Mouse (Mus musculus) urinary bladder, postnatal 14 days (tissue): ENCODE results near the gene Fgd6.

Experiments used
- DNase-seq: peaks from one replicate; pipeline ENCODE4 v3.0.0; 2021; ENCODE audit warnings: low spot score

The Fgd6 gene

DNA sequence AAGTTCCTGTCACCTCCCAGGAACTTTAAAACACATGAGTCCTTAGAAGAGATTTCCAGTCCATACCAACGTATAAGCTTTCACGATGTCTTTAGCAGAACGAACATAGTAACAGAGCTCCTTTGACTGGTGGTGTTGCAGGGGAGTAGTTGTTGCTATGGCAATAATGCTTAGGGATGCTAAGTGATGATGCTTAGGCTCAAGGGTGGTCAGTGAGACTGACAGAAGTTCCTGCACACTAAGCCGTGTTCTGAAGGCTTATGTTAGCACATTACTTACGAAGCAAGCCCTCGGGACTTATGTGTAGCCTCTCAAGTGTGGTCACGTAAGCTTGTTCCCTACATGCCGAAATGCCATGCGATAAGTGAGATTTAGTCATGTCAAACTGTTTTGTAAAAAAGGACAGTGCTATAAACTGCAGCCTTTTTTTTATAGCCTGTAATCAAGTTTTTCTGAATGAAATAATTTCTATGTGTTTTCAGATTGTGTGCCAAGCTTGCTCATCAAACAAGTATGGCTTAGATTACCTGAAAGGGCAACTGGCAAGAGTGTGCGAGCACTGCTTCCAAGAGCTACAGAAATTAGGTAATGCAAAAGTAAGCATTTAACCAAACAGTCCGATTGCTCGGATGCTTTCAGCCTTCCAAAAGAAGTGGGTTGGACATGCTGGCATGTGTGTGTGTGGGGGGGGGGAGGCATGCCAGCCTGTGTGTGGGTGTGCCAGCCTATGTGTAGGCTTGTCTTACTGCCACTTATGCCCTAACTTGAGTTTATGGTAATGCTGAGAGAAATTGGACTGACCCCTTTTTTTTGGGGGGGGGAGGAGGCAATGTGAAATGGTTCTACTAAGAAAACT is 99.0 kb downstream of the Fgd6 start:
- DNase-seq = no peak

GRCm38 (mm10) chr10:94138890-94139482 is 103.2 kb downstream of the Fgd6 start:
- no peak for DNase-seq

GRCm38 (mm10) chr10:94140227-94140931 is 104.6 kb downstream of the Fgd6 start:
- DNase-seq = no peak

- no peak for DNase-seq
Observed at GRCm38 (mm10) chr10:94142427-94142826, 106.6 kb downstream of the Fgd6 start.

DNA sequence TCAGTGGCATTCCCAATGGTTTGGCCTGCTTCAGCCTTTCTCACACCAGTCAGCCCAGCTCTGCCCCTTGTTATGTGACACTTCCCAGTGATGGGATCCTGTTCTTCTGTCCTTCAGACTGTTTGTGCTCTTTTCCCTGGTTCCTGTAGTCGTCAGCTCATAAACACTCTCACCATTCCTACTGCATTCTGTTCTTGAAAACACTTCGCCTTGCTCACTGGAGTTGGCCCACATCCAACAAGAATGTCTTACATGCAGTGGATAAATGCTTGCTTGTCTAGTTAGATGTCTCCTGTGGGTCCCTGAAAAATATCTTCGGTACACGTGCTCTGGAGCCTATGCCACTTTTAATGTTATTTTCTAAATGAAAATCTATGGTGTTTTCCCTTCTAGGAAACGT is 108.8 kb downstream of the Fgd6 start:
- no peak for DNase-seq

DNA sequence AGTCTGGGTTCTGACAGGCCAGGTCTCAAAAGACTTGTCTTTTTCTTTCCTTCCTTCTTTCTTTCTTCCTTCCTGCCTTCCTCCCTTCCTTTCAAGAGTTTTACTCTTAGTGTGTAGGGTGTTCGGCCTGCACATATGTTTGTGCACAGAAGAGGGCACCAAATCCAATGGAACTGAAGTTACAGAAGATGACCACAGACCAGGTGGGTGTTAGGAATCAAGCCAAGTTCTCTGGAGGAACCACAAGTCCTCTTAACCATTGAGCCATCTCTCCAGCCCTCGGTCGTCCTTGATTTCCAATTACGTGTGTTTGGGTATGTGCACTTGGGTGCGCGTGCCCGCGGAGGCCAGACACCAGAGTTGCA is 111.6 kb downstream of the Fgd6 start:
- DNase-seq = no peak

GRCm38 (mm10) chr10:94147756-94148531 is 112.1 kb downstream of the Fgd6 start, which contains the start of gene Nr2c1:
Gene Nr2c1, plus strand, starts transcription at chr10:94148023.
- peak; percentile 92 for DNase-seq

- no peak for DNase-seq
Observed at GRCm38 (mm10) chr10:94151488-94151887, 115.7 kb downstream of the Fgd6 start.

GRCm38 (mm10) chr10:94153841-94154240 is 118.0 kb downstream of the Fgd6 start:
- DNase-seq = no peak

DNA sequence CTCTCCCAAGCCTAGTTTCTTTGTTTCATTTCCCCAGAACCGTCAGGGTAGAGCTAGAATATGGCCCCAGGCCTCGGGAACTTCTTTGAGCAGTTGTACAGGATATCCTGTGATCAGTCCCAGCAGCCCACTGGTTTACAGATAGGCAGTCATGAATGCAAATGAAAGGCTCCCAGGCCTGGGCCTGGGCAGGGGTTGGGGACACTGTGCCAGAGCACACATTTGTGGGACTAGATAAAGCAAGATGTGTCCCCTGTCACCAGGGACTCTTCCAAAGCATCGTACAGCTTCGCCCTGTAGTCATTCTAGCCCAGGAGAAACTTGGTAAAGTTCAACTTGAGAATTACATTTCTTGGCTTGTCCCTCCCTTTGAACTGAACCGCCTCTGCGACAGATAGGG is 123.2 kb downstream of the Fgd6 start:
- no peak for DNase-seq

- DNase-seq = no peak
Observed at GRCm38 (mm10) chr10:94159406-94159805, 123.6 kb downstream of the Fgd6 start.

GRCm38 (mm10) chr10:94161051-94161765 is 125.4 kb downstream of the Fgd6 start:
- DNase-seq = no peak

DNA sequence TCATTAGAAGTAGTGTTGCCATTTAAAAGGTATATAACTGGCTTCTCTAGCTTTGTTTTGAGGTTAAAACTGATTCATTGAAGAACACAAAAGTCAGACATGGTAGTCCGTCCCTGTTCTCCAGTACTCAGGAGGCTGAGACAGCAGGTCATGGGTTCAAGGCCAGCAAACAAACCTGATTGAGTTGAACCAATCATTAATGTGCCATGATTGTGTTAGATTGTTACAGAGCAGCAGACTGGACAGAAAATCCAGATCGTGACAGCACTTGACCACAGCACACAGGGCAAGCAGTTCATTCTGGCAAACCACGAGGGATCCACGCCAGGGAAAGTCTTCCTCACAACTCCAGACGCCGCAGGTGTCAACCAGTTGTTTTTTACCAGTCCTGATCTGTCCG is 126.2 kb downstream of the Fgd6 start:
- DNase-seq = no peak

DNA sequence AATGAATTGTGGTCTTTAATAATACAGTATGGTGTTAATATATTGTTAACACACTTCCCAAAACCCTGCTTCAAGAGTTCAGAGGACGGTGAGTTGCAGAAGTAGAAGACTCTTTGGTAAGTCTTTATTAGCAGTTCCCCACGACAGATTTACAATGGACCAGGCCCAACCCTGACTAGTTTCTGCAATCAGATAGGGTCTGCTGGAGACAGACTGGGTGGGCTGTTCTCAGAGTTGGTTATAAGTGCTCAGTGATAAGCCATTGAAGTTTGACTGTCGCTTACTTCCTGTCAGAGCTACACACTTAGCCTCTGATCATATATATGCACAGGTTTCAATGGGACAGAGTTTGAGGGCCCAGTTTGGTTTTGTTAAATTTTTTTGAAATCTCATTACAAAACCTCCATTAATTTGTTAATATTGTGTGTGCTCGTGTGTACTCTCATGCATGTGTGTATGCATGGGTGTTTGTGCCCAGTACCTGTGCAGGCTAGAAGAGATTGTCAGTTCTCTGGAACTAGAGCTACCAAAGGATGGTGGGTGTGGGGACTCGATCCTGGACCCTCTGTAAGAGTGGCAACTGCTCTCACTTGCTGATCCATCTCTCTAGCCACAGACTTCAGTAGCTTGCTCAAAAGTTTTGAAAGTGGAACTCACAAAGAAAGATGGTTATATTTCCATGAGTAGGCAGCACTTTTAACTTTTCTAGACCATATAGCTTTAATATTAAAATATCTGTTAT is 128.5 kb downstream of the Fgd6 start:
- no peak for DNase-seq

- DNase-seq = no peak
Observed at GRCm38 (mm10) chr10:94165426-94165825, 129.6 kb downstream of the Fgd6 start.

- no peak for DNase-seq
Observed at GRCm38 (mm10) chr10:94167051-94167750, 131.4 kb downstream of the Fgd6 start.

DNA sequence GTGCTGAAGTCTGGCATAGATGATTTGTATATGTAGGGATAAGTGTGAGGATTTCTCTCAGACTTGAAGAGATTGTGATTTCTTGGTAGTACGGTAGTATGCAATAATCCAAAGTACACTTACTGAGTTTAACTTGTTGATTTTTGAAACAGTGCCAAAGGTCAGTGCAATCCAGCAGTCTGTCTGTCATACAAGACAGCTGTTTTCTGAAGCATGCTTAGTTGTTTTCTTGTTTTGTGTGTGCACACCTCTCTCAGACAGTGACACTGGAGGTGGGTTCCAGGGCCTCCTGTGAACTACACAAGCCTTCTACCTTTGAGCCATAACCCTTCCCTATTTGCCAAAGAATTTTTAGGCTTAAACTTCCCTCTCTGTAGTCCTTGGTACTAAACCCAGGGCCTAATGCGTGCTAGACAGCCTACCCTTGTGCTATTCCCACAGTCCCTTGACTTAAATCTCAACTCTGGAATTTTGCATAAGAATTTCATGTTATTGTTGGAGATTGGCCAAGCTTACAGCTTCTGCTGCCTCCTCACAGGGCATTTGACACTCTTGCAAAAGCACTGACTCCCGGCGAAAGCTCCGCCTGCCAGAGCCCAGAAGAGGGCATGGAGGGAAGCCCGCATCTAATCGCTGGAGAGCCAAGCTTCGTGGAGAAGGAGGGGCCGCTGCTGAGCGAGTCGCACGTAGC is 135.8 kb downstream of the Fgd6 start:
- no peak for DNase-seq

DNA sequence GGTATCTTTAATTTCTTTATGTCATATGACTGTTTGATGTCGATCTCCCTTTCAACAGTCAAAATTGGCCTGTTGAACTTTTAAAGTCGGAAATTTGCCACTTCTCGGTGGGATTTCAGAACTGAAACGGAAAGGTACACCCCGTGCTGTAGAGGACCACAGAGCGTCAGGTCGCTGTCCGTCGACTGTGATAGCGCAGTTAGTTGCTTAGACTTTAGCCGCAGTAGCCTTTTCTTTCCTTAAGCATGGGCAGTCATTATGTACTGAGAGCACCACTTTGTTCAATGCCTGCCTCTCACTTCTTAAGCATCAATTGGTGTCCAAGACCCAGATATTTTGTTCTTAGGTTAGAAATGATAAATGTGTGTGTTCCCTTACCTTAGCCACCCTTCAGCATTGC is 136.3 kb downstream of the Fgd6 start:
- no peak for DNase-seq

DNA sequence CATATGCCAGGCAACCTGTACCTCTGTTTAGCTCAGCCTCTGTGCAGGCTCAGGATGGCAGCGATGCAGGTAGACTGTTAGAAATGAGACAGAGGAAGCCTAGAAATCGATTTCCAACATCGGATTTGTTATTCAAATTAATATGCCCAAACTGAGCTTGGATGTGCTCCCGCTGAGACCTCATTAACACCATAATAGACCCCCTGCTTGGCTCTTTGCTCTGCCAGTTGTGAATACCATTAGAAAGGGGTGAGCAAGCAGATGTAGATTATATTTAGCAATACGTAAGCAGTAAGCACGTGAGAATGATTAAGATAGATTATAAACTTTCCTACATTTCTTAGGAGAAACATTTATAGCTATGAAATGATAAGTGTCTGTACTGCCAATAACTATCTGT is 136.9 kb downstream of the Fgd6 start:
- no peak for DNase-seq

DNA sequence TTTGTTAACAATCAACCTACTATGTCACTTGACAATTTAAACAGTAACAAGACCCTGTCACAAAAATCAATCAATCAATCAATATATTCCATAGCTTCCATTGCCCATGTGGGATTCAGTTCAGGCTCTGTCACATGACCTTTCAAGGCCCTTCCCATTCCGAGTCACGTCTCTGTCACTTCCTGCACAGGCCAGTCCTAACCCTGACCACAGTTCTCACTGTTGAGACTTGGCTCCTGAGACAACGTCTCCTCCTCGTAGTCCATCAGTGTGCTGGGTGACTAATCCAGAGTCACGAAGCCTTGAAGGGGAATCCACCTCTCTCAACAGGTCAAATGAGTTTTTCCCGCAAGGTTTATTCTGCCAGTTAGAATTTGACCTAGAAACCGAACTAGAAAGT is 138.9 kb downstream of the Fgd6 start:
- no peak for DNase-seq
